Mouse (Mus musculus) thymus, postnatal 4 days (tissue): ENCODE data around the gene Unc13b.

Experiments used
- DNase-seq: peaks from one replicate; pipeline ENCODE4 v3.0.0; 2021

Gene Unc13b

DNA sequence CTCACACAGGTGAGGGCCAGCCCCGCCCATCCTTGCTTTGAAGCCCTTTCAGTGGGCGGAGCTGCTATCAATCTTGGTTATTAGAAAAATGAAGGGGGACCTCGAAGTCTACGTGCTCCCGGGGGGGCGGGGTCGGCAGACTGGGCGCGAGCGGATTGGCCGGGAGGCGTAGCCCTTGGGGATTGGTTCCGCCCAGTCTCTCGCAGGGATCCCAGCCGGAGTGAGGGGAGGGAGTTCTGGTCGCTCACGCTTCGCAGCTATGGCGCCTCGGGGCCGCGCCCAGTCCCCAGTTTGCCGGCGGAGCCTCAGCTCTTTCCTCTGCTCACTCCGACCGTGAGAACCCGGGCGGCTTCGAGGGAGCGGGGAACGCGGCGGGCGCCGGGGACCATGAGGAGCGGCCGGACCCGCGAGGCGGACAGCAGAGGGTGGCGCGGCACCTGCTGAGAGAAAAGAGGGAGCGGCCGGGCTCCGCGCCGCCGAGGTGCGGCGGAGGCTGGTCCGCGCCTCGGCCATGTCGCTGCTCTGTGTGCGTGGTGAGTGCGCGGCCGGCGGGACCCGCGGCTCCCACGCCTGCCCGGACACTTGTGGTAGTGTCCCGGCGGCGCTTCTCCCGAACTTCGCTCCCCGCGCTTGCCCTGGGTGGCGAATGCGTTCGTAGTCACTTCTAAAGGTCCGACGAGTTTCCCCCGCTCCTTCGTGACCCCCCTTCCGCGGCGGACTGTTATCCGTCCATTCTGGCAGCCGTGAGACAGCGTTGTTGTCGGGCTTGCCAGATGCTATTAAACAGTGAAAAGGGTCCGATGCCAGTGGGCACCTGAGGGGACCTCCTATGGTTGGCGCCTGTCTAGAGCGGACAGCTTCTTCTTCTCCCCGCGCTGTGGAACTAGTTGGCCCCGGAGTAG is at the start of gene Unc13b:
Gene Unc13b (plus strand): TSS at position 201 of the 902 bp plus-strand sequence.
- peak; percentile 64 for DNase-seq

DNA sequence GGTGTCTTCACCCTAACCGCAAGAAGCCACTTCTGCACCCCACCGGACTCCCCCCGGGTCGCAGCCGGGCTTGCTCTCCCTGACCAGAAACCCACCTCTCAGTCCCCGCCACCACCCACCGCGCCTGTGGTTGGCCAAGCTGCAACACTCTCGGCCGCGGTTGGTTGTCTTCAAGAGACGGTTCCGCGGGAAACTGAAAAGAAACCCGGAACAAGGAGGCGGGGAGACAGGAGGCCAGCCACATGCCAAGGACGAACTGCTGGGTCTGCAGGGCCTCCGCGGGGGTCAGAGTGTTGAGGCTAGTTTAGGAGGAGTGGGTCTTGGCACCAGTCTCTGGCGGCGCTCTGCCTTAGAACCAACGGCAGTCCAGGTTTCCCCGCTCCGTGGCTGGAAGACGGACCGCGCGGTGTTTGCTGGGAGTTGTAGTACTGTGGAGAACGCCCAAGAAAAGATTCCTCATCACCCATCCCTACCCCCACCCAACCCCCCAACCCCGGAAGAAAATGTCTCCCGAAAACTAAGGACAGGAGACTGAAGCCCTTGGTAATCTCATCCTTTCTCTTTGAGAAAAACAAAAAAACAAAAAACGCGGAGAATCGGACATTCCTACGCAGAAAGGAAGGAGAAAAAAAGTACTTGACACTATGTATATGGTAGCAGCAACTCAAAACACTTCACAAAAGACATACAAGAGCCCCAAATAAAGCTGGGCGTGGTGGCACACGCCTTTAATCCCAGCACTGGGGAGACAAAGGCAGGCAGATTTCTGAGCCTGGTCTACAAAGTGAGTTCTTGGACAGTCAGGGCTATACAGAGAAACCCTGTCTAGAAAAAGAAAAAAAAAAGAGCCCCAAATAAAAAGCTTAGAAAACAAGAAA is 48.4 kb upstream of the Unc13b start, which contains the start of gene Fancg:
Gene Fancg (minus strand): TSS at position 346 of the 878 bp plus-strand sequence.
- peak; percentile 89 for DNase-seq

DNA sequence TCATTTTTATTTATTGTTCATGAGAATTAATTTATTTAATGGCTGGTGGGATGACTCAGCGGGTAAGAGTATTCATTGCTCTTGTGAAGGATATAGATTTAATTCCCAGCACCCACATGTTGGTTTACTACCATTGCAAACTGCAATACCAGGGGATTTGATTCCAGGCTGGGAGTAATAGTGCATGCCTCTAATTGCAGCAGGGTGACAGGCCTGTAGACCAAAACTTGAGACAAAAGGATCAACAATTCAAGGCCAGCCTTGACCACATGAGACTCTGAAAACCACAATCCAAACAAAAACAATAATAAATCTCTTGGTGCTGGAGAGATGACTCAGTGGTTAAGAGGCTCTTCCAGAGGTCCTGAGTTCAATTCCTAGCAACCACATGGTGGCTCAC is 46.7 kb upstream of the Unc13b start:
- no peak for DNase-seq

DNA sequence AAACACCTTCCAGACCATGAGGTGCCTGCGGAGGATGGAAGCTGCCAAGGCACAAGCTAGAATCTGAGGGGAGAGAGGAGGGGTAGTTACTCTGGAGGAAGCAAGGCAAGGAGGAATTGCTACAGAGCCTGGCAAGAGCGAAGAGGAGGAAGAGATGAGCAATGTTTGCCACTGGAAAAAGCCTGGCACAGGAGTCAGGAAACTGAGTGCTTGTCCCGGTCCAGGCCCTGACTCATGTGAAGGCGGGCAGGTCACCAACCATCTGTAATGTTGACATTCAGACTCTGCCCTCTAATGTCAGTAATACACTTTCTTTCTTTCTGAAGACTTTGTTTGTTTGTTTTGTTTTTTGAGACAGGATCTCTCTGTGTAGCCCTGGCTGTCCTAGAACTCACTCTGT is 40.6 kb upstream of the Unc13b start:
- DNase-seq, result no peak

DNA sequence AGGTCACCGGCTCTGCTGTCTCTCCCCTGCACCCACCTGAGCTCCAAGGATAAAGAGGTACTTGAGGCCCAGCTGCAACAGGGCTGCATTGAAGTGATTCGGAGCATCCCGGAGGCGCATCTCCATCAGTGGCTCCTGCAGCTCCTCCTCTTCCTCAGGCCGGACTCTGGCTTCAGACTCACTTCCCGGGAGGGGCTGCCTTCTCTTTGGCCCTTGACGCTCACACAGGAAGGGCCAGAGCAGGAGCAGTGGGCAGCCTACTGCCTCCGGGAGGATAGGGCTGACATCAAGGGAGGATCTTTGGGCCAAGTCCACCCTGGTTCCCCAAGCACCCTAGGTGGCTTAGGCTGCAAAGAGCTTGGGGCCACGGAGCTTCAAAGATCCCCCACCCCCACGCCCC is 39.6 kb upstream of the Unc13b start:
- DNase-seq, result no peak

DNA sequence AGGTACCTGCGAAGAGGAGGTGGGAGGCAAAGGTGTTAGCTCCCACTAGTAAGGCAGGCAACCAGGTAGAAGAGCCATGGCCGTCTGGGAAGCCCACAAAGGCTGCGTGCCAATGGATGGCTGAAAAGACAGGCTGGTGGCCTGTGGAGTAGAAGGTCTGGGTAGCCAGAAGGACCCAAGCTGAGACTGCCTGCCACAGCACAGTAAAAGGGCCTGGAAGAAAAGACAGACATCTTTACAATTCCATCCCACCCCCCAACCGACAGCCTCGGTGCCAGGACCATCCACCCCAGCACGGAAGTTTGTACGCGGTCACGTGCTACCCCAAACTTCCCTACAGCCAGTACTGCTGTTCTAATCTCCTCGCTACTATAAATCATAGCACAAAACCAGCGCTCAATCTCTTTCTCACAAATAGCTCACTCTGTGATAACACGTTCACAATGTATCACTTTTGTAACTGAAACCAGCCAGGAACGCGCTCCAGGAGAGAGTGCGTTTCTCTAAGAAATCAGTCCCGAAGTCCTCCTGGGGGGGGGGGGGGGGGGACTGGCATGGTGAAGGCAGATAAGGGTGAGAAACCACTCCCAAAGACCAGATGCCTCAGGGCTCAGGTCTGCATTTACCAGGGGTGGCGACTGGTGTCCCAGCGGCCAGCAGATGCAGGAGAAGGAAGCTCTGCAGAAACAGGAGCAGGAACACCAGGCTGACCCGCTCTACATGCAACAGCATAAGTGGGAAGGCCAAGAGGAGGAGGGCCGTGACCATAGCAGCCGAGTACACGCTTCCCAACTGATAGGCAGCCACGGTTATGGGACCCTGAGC is 38.9 kb upstream of the Unc13b start:
- no peak for DNase-seq

DNA sequence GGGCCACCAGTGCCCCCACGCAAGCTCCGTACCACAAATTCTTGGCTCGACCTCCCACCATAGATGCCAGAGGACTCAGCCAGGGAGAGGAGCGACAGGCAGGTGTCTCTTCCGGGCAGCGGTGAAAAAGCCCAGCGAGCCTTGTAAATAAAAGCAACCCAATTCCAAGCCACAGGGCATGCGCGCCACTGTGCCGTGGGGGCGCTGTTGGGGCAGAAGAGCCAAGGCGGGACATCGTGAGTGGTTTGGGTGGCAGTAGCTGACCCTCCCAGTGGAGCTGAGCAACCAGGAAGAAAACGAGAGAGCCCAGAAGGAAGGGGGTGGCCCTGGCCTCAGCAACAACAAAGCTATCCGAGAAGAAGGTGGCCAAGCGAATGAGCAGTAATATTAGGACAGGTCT is 37.9 kb upstream of the Unc13b start:
- no peak for DNase-seq

DNA sequence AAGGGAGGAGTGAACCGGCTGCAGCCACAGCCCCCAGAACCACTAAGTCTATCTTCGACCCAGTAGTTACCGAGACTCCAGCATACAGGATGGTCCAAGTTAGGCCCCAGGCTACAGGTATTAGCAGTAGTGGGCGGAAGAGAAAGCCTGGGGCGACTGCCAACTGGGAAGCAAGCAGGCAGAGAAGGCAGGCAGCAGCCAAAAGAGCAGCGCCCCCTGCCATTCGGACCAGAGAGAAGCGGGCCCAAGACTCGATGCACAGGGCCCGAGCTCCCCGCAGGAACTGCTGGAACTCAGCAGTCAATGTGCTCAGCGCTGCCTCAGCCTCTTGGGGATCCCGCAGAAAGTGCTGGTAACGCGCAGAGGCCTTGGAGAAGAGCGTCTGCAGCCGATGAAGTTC is 37.4 kb upstream of the Unc13b start:
- DNase-seq, result no peak

DNA sequence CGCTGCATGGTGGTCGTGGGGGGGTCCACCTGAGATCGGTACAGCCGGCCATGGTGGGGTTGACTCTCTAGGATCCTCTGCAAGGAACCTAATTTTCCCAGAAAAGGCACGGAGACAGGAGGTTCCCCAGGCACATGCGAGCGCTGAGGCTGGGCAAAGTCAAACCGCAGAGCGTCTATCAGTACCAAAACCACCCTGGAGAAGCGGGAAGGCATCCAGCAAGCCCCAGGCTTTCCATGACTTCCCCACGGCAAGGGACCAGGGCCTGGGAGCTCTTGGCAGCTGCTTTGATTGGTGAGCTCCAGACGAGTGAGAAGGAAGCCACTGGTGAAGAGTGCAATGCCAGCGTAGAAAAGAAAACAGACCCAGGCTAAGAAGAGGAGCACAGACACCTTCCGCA is 34.1 kb upstream of the Unc13b start:
- no peak for DNase-seq

DNA sequence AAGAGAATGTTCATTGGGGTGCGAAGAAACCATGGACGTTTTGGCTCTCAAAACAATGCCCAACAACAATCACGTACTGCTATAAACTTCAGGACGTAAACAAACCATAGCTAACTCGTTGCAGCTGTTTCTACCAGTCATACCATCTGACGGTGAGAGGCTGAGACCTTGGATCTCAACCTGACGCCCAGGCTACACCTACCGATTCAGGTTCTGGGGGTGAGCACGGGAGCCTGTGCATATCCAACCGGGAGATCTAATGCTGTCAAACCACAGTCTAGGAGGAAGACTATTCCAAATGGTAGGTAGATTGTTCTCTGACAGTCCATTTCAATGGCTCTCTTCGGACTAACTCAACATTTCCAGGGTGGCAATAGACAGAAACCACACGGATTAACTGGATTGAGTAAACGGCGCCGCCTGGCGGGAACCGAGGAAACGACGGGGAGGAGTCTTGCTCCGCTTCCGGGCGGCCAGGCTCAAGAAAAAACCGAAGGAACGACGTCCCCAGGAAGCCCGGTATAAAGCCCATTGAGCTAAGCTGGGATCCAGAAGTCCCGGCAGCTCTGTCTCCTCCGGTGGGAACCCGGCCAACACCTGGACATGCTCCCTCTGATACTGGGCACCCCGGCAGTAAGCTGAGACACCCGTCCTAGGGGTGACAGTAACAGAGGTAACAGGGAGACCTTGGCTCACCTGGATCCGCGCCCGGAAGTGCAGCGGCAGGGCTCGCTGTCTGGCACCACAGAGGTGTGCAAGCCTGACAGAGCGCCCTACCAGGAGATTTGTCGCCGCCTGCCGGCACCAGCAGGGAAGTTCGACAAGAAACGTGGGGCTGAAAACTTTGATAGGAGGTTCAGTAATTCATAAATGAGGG is 33.4 kb upstream of the Unc13b start, which contains the start of gene Pigo:
Gene Pigo (minus strand): TSS at position 736 of the 877 bp plus-strand sequence.
- peak; percentile 95 for DNase-seq

DNA sequence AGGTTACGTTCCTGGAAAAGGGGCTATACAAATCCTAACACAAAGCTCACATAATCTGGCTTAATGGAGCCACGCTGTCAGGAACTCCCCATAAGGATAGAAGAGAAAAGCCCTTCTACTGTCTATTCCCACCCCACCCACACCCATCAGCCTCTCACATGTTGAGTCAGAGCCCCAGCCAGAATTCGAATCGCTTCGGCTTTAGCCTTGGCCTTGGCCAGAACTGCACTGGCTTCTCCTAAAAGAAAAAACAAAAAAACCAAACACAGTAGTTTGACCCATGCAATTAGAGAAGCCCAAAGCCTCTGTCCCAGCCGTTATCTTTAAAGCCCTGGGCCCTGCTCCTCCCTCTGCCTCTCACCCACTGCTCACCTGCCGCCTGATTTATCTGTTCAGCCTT is 29.6 kb upstream of the Unc13b start:
- DNase-seq, result no peak

DNA sequence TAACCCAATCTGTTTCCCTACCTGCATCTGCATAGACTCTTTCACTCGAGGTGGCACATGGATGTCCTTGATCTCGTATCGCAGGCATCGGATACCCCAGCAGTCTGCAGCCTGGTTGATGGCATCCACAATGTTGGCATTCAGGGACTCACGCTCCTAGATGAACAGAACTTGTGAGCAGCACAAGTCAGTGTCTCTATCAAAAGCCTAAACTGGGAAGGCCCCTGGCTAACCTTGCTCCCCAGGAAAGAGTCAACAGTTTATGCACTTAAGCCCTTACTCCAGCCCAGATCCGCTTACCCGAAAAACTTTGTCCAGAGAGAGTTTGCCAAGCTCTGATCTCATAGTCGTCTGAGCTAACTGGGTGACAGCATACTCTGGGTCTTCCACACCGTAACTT is 29.0 kb upstream of the Unc13b start:
- no peak for DNase-seq

DNA sequence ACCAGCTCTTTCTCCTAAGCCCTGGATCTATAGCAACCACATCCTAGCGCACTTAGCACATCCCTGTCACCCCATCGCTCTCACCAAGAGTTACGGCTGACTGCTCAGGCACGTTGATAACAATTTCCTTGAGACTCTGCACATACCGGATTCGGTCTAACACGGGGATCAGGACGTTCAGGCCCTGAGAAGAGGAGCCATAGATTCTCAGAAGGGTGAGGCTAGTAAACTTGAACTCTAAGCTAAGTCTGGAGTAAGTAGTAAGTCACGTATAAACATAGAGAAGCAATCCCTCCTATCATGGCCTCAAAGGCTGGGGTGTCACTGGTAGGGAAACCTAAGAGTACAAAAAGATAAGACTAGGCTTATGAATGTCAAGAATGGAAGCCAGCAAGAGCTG is 28.4 kb upstream of the Unc13b start:
- DNase-seq, result no peak

DNA sequence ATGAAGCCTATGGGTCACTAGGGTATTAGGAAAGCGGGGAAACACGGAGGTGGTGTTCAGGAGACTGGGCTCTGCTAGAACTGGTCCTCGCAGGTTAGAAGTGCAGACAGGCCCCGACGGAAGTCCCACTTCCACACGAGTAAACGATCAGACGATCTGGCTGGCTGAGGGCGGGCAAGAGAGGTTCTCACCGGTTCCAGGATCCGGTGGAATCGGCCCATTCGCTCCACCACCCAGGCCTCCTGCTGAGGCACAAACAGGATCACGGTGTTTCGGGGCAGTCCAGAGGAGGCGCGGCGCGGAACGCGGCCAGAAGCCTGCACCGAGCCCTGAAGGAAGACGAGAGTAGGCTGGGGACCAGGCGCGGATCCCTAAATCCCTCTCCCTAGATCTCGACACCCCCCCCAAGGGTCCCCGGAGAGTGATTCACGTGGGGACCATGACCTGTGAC is 27.9 kb upstream of the Unc13b start:
- DNase-seq, result no peak

DNA sequence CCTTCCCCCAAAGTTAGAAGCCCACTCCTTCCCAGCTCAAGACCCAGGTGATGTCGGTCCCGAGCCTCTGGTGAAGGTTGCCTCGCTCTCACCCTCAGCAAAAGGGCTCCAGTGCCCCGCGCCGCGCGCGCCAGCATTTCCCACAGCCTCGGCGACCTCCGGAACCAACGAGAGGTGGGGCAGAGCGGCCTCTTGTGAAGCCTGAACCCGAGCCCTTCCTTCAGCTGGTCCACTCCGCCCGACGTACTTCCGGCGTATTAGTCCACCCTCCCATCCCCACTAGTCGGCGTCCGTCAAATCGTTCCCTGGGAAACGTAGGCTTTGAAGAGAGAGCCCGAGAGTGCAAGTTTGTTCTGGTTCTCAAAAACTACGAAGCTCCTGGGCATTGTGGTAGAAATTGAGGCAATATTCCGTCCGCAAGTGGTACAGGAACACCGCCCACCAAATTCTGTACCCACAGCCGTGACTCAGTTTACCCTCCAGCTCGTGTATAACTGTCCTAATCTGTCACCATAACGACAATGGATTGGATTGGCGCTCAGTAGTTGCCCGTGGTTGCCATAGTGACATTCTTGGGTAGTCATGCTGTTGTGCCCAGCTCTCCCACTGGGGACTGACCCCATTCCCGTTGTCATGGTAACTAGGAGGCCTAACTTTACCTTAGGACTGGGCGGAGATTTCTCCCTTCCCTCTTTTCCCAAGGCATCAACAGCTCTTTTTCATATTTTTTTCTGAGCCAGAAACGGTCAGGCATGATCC is 27.3 kb upstream of the Unc13b start, which contains the start of gene Stoml2:
Gene Stoml2 (minus strand): TSS at position 474 of the 759 bp plus-strand sequence.
- DNase-seq, result peak; percentile 94

DNA sequence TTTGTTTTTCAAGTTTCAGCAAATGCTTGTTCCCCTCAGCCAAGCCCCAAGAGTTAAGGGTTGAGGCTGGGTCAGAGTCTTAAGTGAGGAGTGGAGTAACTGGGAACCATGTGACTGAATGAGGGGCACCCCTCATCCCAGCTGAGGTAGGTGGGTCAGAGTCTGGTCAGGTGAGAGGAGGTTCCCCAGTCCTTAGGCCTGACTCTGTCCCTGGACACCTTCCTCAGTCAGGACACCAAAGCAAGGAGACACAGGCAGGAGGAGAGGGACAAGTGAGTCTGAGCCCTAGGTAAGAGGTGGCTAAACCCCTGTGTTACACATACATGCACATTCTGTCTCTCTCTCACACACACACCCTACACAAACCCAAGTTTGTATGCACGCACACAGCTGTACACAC is 26.3 kb upstream of the Unc13b start:
- no peak for DNase-seq

DNA sequence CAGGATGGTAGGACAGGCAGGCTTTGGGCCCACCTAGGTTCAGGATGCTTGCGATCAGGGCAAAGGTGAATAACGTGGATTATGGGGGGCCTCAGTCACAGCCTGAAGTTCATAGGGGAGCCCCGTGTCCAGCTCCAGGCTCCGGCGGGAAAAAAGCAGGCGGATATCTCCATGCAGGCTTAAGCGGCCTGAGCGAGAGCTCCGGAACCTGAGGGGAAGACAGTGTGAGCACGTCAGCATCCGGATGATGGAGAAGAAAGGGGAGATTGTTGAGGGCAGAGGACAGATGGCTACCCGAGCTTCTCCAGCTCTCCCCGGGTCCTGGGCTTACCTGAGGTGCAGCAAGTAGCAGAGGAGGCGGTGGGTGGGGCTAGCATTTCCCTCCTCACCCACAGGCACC is 25.3 kb upstream of the Unc13b start:
- DNase-seq, result no peak

DNA sequence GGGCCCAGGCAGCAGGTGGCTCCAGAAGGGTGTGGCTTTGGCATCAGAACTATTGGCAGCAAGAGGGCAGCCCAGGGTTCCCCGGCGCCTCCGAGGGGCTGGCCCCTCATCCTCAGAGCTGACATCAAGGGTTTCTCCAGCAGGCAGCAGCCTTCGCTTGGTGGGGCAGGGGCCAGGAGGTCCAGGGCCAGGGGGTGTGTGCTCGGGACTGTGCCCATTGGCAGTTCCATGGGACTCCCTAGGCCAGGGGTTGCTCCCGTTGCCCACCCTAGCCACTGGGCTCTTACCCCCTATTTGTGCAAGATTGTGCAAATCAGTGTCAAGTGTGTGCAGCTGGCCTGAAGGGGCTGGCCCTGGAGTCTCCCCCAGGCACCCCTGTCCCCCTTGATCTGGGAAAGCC is 22.9 kb upstream of the Unc13b start:
- no peak for DNase-seq

DNA sequence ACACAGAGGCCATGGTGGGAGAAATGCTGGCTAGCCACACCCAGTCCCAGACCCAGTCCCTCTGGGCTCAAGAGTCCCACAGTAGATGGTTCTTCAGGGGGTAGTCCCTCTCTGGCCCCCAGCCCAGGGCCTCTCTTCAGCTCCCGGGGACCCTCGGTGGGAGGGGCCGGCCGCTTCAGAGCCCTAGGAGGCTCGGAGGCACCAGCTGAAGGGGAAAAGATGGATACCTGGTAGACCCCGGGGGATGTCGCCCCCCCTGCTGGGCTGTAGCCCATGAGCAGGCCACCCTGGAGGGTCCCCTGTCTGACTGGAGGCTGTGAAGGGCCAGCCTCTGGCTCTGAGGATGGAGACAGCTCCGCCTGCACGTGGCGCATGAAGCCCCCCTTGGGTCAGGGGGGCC is 22.4 kb upstream of the Unc13b start:
- DNase-seq, result no peak

DNA sequence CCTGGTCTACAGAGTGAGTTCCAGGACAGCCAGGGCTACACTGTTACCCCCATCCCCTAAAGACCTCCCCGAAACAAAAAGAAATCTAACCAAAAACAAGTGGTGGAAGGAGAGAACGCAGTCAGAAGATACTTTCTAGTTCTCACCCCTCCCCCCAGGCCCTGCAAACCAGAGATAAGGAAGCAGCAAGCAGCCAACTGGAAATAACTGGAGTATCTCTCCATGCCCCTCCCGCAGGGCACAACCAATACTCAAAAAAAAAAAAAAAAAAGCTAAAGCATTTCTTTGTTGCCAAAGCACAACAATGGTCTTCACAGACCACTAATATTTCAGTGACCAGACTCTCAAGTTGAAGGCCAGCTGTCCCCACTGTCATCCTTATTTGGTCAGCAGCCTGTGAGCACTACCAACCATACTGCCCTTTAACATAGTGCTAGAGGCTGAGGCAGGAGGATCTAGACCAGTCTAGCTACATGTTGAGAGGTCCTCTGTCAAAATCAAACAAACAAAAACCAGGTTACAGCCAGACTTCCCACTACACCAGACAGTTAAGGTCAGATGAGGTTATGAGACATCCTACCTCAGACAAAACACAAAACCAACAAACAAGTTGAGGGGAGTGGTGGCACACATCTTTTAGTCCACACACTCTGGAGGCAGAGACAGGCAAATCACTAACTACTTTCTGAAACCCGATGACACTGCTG is 20.7 kb upstream of the Unc13b start:
- no peak for DNase-seq
